In genomic region chr6:18855323-18855722, GRCm38 (mm10) we compare ENCODE assay signal across 16 mouse cellular contexts. TPM values are rescaled to one million over a fixed set of nuclear protein-coding genes. Genes with fewer than 3 reads are reported as not detected.
"Had no signal": no experiment of that assay in that cellular context is flagged by ENCODE, and none has a peak within 500 bp of the region (broad histone marks: within the 10 kb centered on the region; RNA-seq: fewer than 3 reads in every experiment).

No protein-coding gene starts in this region.

- H3K4me1 ChIP-seq: kidney, embryonic 15.5 days had no signal

- H3K27ac ChIP-seq: kidney, embryonic 15.5 days; limb, embryonic 13.5 days; liver, embryonic 14.5 days; midbrain, embryonic 13.5 days; neural tube, embryonic 15.5 days had no signal

- H3K27me3 ChIP-seq: kidney, embryonic 15.5 days; limb, embryonic 13.5 days; midbrain, embryonic 13.5 days; neural tube, embryonic 15.5 days had no signal

- DNase-seq: kidney, adult 2 months; kidney, postnatal 14 days; lung, adult 18-20 months; thymus, postnatal 4 days had no signal

- H3K4me3 ChIP-seq: kidney, embryonic 15.5 days; limb, embryonic 13.5 days; midbrain, embryonic 13.5 days; myocyte; neural tube, embryonic 15.5 days had no signal

RNA-seq across cellular contexts. Expression of gene Ankrd7, which starts 10.8 kb away (rescaled TPM):
- total RNA-seq: layer of hippocampus, adult 18-20 months; layer of hippocampus, postnatal 14 days; liver, adult 2 months; megakaryocyte-erythroid progenitor cell, adult 5-6 weeks had no signal
- polyA plus RNA-seq: intestine, embryonic 16.5 days; kidney, adult 2 months; liver, adult 2 months; midbrain, embryonic 13.5 days; myocyte; neural tube, embryonic 15.5 days; small intestine, adult 2 months had no signal
